9 mouse cellular contexts compared by ENCODE assay signal in the genomic region with DNA sequence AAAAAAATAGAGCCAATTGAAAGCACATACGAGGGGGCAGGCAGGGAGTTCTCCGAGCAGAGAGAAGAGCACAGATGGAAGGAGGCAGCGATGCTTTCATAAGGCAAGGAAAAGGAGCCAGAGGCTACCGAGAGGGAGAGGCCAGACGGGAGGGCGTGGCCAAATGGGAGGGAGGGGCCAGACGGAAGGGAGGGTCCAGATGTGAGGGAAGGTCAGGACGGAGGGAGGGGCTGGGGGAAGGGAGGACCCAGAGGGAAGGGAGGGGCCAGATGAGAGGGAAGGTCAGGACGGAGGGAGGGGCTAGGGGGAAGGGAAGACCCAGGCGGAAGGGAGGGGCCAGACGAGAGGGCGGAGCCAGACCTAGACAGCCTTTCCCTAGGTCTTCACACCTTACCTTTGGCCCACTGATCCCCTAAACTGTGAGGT. TPM values are rescaled to one million over a fixed set of nuclear protein-coding genes. Genes with fewer than 3 reads are reported as not detected.
DNase-seq lines count a peak whose midpoint lies in the region; ATAC-seq and TF ChIP-seq lines count a peak whose summit lies in the region.
"Had no signal": no experiment of that assay in that cellular context is flagged by ENCODE, and none has a peak within 500 bp of the region (broad histone marks: within the 10 kb centered on the region; RNA-seq: fewer than 3 reads in every experiment).

No protein-coding gene starts in this region.

- DNase-seq in CD4-positive, CD25-positive, alpha-beta regulatory T cell, adult 2 months (ENCODE audit: low read depth, low spot score) = peak; percentile 61
- peak; percentile 90 for DNase-seq in CH12.LX (ENCODE audit: extremely low read depth)
- DNase-seq in embryo, embryonic 11 days = peak; percentile 83
- peak; percentile 48 to 68 for DNase-seq in heart, postnatal 14 days
- peak; percentile 92 for DNase-seq in liver, adult 2 months (ENCODE audit: extremely low read depth, low read depth, low spot score)
- no peak for DNase-seq in left cerebral cortex, postnatal 14 days (ENCODE audit: low spot score in 2 of 2)

- no peak for ATAC-seq in CD4-positive, CD25-positive, alpha-beta regulatory T cell, adult 4 months
- no peak for ATAC-seq in neural tube, embryonic 15.5 days (ENCODE audit: low FRiP score)

- TF ChIP-seq EP300 in CH12.LX (IDR thresholded peaks at IDR 0.05; ENCODE audit: low read length) = no peak

- no peak overlapping the region for H3K9ac ChIP-seq in CH12.LX (ENCODE audit: insufficient read depth, low read depth)
- H3K9ac ChIP-seq in liver, adult 2 months (ENCODE audit: low read depth, low read length) = no peak overlapping the region
- no peak overlapping the region for H3K9ac ChIP-seq in neural tube, embryonic 15.5 days (replicated peaks)

- H3K79me2 ChIP-seq in CH12.LX (replicated peaks; ENCODE audit: control insufficient read depth, extremely low read depth, insufficient read depth, poor library complexity, severe bottlenecking) = no peaks in the 10 kb centered on the region
- no peaks in the 10 kb centered on the region for H3K79me2 ChIP-seq in liver, adult 2 months (ENCODE audit: control insufficient read depth, insufficient read depth, low read length)

- dilution Hi-C loops in CH12.LX (cut with MboI; ENCODE audit: extremely low pct_ligation_motif_present, extremely low pct_unique_long_range_greater_than_20kb, low sequenced_read_pairs) = no loop called here

- in situ Hi-C loops in CH12.LX (cut with MboI; ENCODE audit: low pct_ligation_motif_present, low pct_unique_long_range_greater_than_20kb, low sequenced_read_pairs) = loop anchor here (5.0 to 25.0 kb wide), 4 partner anchors 152 to 430 kb away; a partner anchor contains a TSS

- H3K27ac ChIP-seq in CH12.LX (ENCODE audit: insufficient read depth, low read depth) = no peak overlapping the region
- no peak overlapping the region for H3K27ac ChIP-seq in liver, adult 2 months (replicated peaks; ENCODE audit: insufficient read depth, low read depth, low read length)
- no peak overlapping the region for H3K27ac ChIP-seq in neural tube, embryonic 15.5 days (replicated peaks)

- no peak for TF ChIP-seq CTCF in CH12.LX (conservative IDR thresholded peaks at IDR 0.05 in 1 of 2, IDR thresholded peaks at IDR 0.05 in 1 of 2; ENCODE audit: low read depth in 2 of 2, low read length in 2 of 2)
- TF ChIP-seq CTCF in liver, adult 2 months (IDR thresholded peaks at IDR 0.05; ENCODE audit: low read depth, low read length) = no peak

- H3K4me2 ChIP-seq in CH12.LX (ENCODE audit: insufficient read depth, low read depth, poor library complexity, severe bottlenecking) = peak overlapping the region; percentile 50
- H3K4me2 ChIP-seq in neural tube, embryonic 15.5 days = peak overlapping the region; percentile 17; the same call in 1 of the 2 replicates

- TF ChIP-seq RAD21 in CH12.LX (IDR thresholded peaks at IDR 0.05; ENCODE audit: low read depth, low read length) = no peak

- intact Hi-C loops in heart, postnatal 14 days (cut with DNase I) = loop anchor here (5.0 to 10.0 kb wide), 2 partner anchors 95 to 448 kb away; a partner anchor contains a TSS
- intact Hi-C loops in left cerebral cortex, postnatal 14 days (cut with DNase I) = loop anchor here (5.0 kb wide), 1 partner anchor 100 kb away; no protein-coding TSS in a partner anchor

- WGBS in liver, adult 2 months = 11% methylated on average over 12 of the region's 12 CpGs
- 3% methylated on average over 12 of the region's 12 CpGs for WGBS in neural tube, embryonic 15.5 days

- peaks cover 6% of the 10 kb centered on the region for H3K27me3 ChIP-seq in CH12.LX (replicated peaks)
- H3K27me3 ChIP-seq in liver, adult 2 months (ENCODE audit: control insufficient read depth, insufficient read depth, low read length) = no peaks in the 10 kb centered on the region
- no peaks in the 10 kb centered on the region for H3K27me3 ChIP-seq in neural tube, embryonic 15.5 days (replicated peaks)

- peaks cover 0 to 38% of the 10 kb centered on the region in 2 experiments; a peak in 3 of 4 replicates for H3K4me1 ChIP-seq in CH12.LX (ENCODE audit: control insufficient read depth in 1 of 2, insufficient read depth in 2 of 2)
- H3K4me1 ChIP-seq in liver, adult 2 months (ENCODE audit: control insufficient read depth, insufficient read depth, low read length) = peaks cover 5% of the 10 kb centered on the region; the same call in 1 of the 2 replicates
- H3K4me1 ChIP-seq in neural tube, embryonic 15.5 days = peaks cover 11% of the 10 kb centered on the region

- H3K9me3 ChIP-seq in CH12.LX (replicated peaks; ENCODE audit: low read length) = no peaks in the 10 kb centered on the region
- H3K9me3 ChIP-seq in neural tube, embryonic 15.5 days (replicated peaks) = no peaks in the 10 kb centered on the region

- no peaks in the 10 kb centered on the region for H3K36me3 ChIP-seq in CH12.LX (replicated peaks in 1 of 2; ENCODE audit: control insufficient read depth in 1 of 2, insufficient read depth in 1 of 2, low read length in 1 of 2)
- H3K36me3 ChIP-seq in liver, adult 2 months (ENCODE audit: control insufficient read depth, insufficient read depth, low read length) = no peaks in the 10 kb centered on the region
- H3K36me3 ChIP-seq in neural tube, embryonic 15.5 days = no peaks in the 10 kb centered on the region

- no peak overlapping the region for H3K4me3 ChIP-seq in CH12.LX (replicated peaks in 1 of 3; ENCODE audit: low read depth in 2 of 3, low read length in 2 of 3, poor library complexity in 1 of 3)
- H3K4me3 ChIP-seq in liver, adult 2 months (ENCODE audit: insufficient read depth, low read depth, low read length) = no peak overlapping the region
- H3K4me3 ChIP-seq in neural tube, embryonic 15.5 days (replicated peaks) = no peak overlapping the region

- TF ChIP-seq POLR2A in CH12.LX (IDR thresholded peaks at IDR 0.05; ENCODE audit: low read depth, low read length) = no peak
- TF ChIP-seq POLR2A in liver, adult 2 months (IDR thresholded peaks at IDR 0.05; ENCODE audit: extremely low read depth, insufficient read depth, low read length) = no peak

TF ChIP-seq in CH12.LX, 34 proteins besides CTCF, POLR2A, EP300 and RAD21:
- peak; percentile 64; the same call in 1 of the 2 replicates for TF ChIP-seq ZNF384 (IDR thresholded peaks at IDR 0.05; ENCODE audit: low read depth, low read length)
- TF ChIP-seq SMC3 (IDR thresholded peaks at IDR 0.05; ENCODE audit: low read depth, low read length) = no peak
- TF ChIP-seq MAZ (IDR thresholded peaks at IDR 0.05; ENCODE audit: low read depth, low read length) = peak; percentile 67; the same call in 1 of the 2 replicates
- TF ChIP-seq SIN3A (IDR thresholded peaks at IDR 0.05; ENCODE audit: low read length) = no peak

RNA-seq across cellular contexts. Expression of a gene that starts 18.3 kb away (rescaled TPM):
- 10 to 100 TPM; 31.7 to 32.9 TPM for polyA plus RNA-seq in CD4-positive, CD25-positive, alpha-beta regulatory T cell, adult 4 months (2017; shearing (Covaris generic))
- 34.3 and 42.2 TPM in 2 replicates for total RNA-seq in CH12.LX (2012; rRNA removed)
- total RNA-seq in CH12.LX (2014; rRNA removed) = 7.6 TPM in 2 replicates
- 54.7 and 59.9 TPM in 2 replicates for polyA plus RNA-seq in CH12.LX (2012; ENCODE audit: insufficient read length, low read depth)
- 100 to 1,000 TPM in 1 of 2 experiments, 10 to 100 TPM in 1; 92.9 to 101 TPM for total RNA-seq in heart, postnatal 14 days (2021)
- total RNA-seq in liver, adult 2 months (2014; rRNA removed) = 5.5 and 12.5 TPM in 2 replicates
- 12.1 and 14.7 TPM in 2 replicates for polyA plus RNA-seq in liver, adult 2 months (2012; rRNA removed)
- polyA plus RNA-seq in neural tube, embryonic 15.5 days (2015; fragmentation: Nextera tagmentation; extraction: Ambion mirVana) = 56.6 and 59.9 TPM in 2 replicates
- 100 to 1,000 TPM; 244 to 245 TPM for total RNA-seq in left cerebral cortex, postnatal 14 days (2021)

RNA-seq across cellular contexts. Expression of a gene that starts 37.3 kb away (rescaled TPM):
- polyA plus RNA-seq in CD4-positive, CD25-positive, alpha-beta regulatory T cell, adult 4 months (2017; shearing (Covaris generic)) = not detected
- 0.13 and 0.25 TPM in 2 replicates for total RNA-seq in CH12.LX (2012; rRNA removed)
- 0.19 TPM in 1 of 2 replicates, not detected in the other for total RNA-seq in CH12.LX (2014; rRNA removed)
- not detected in 2 replicates for polyA plus RNA-seq in CH12.LX (2012; ENCODE audit: insufficient read length, low read depth)
- 10 to 100 TPM; 26.1 to 30.9 TPM for total RNA-seq in heart, postnatal 14 days (2021)
- total RNA-seq in liver, adult 2 months (2014; rRNA removed) = 0.34 and 0.37 TPM in 2 replicates
- polyA plus RNA-seq in liver, adult 2 months (2012; rRNA removed) = 1.3 and 2.3 TPM in 2 replicates
- polyA plus RNA-seq in neural tube, embryonic 15.5 days (2015; fragmentation: Nextera tagmentation; extraction: Ambion mirVana) = 26.1 and 32.6 TPM in 2 replicates
- 10 to 100 TPM; 24.5 to 28.5 TPM for total RNA-seq in left cerebral cortex, postnatal 14 days (2021)

RNA-seq across cellular contexts. Expression of a gene that starts 47.9 kb away (rescaled TPM):
- polyA plus RNA-seq in CD4-positive, CD25-positive, alpha-beta regulatory T cell, adult 4 months (2017; shearing (Covaris generic)) = 10 to 100 TPM; 22.6 to 24.4 TPM
- total RNA-seq in CH12.LX (2012; rRNA removed) (0.21 and 0.47 TPM in 2 replicates), CH12.LX (2014; rRNA removed) (0.07 and 0.21 TPM in 2 replicates)
- polyA plus RNA-seq in CH12.LX (2012; ENCODE audit: insufficient read length, low read depth) = 0.07 TPM in 1 of 2 replicates, not detected in the other
- 10 to 100 TPM; 22.8 to 23.9 TPM for total RNA-seq in heart, postnatal 14 days (2021)
- 0.37 and 0.40 TPM in 2 replicates for total RNA-seq in liver, adult 2 months (2014; rRNA removed)
- 0.54 and 0.87 TPM in 2 replicates for polyA plus RNA-seq in liver, adult 2 months (2012; rRNA removed)
- polyA plus RNA-seq in neural tube, embryonic 15.5 days (2015; fragmentation: Nextera tagmentation; extraction: Ambion mirVana) = 0.92 and 3.1 TPM in 2 replicates
- 1 to 10 TPM; 3.4 to 4.2 TPM for total RNA-seq in left cerebral cortex, postnatal 14 days (2021)
- polyA plus RNA-seq: C2C12 had no signal

Comparison
In these comparisons a context has a peak if more than half of its experiments do, and no peak if none do; other contexts are left out.
1. DNase-seq: peak in CD4-positive, CD25-positive, alpha-beta regulatory T cell, adult 2 months (single experiment), CH12.LX (single experiment), embryo, embryonic 11 days (single experiment), heart, postnatal 14 days (2 of 2) and liver, adult 2 months (single experiment); none in left cerebral cortex, postnatal 14 days (0 of 2).
2. RNA of a gene that starts 37.3 kb away (total RNA-seq): 26.1 to 30.9 TPM in heart, postnatal 14 days and 24.5 to 28.5 TPM in left cerebral cortex, postnatal 14 days; 0.34 to 0.37 TPM in liver, adult 2 months and 0.13 to 0.25 TPM in CH12.LX; every median in the first group is over 10 times any median in the second.
3. RNA of a gene that starts 47.9 kb away (total RNA-seq): 22.8 to 23.9 TPM in heart, postnatal 14 days; 3.4 to 4.2 TPM in left cerebral cortex, postnatal 14 days, 0.07 to 0.47 TPM in CH12.LX and 0.37 to 0.40 TPM in liver, adult 2 months; every median in the first group is over 4 times any median in the second.